Mouse (Mus musculus) frontal cortex, postnatal 10 days (tissue): ENCODE measurements at regions not wholly inside any gene's neighbourhood (a gene's known extent, or its start where the extent isn't known, plus 50 kb on each side); places are given as distances from the start of the nearest gene placed in this dataset.
"Not testable (repeated sequence)": the region's sequence is repeated elsewhere in the genome, so short reads cannot be mapped to it uniquely, and the experiment has no call there.

Experiments
- DNase-seq, 2 experiments: peaks; one replicate each; pipeline ENCODE4 v3.0.0; 2022; ENCODE audit warnings: low spot score in 2 of 2, mixed read lengths in 1 of 2

GRCm38 (mm10) chr1:83835965-83836364 lies 428.0 kb upstream of the Sphkap start:
- DNase-seq, result no peak

- DNase-seq, result no peak
These were observed 424.9 kb upstream of the Sphkap start for GRCm38 (mm10) chr1:83832946-83833345.

- DNase-seq, result no peak
These were observed 424.0 kb upstream of the Sphkap start for GRCm38 (mm10) chr1:83831900-83832535.

- DNase-seq, result no peak
These were observed 422.1 kb upstream of the Sphkap start for GRCm38 (mm10) chr1:83830025-83830645.

GRCm38 (mm10) chr1:83811162-83811561 lies 403.2 kb upstream of the Sphkap start:
- DNase-seq, result not testable (repeated sequence)

GRCm38 (mm10) chr1:83808432-83808831 lies 400.4 kb upstream of the Sphkap start:
- DNase-seq, result no peak

GRCm38 (mm10) chr1:83803345-83804041 lies 395.5 kb upstream of the Sphkap start:
- DNase-seq, result no peak

- no peak for DNase-seq
These were observed 393.8 kb upstream of the Sphkap start for GRCm38 (mm10) chr1:83801759-83802158.

GRCm38 (mm10) chr1:83796961-83797891 lies 389.2 kb upstream of the Sphkap start:
- DNase-seq, result no peak

- DNase-seq, result no peak
These were observed 369.2 kb upstream of the Sphkap start for GRCm38 (mm10) chr1:83777151-83777550.

GRCm38 (mm10) chr1:83771160-83771559 lies 363.2 kb upstream of the Sphkap start:
- no peak for DNase-seq

GRCm38 (mm10) chr1:83761499-83761898 lies 353.5 kb upstream of the Sphkap start:
- DNase-seq, result no peak

GRCm38 (mm10) chr1:83756866-83757265 lies 348.9 kb upstream of the Sphkap start:
- no peak for DNase-seq

- no peak for DNase-seq
These were observed 347.3 kb upstream of the Sphkap start for GRCm38 (mm10) chr1:83755336-83755735.

- no peak for DNase-seq
These were observed 345.0 kb upstream of the Sphkap start for GRCm38 (mm10) chr1:83752976-83753375.

GRCm38 (mm10) chr1:83748974-83749373 lies 341.0 kb upstream of the Sphkap start:
- no peak for DNase-seq

- no peak for DNase-seq
These were observed 340.1 kb upstream of the Sphkap start for GRCm38 (mm10) chr1:83748061-83748460.

GRCm38 (mm10) chr1:83747412-83747811 lies 339.4 kb upstream of the Sphkap start:
- DNase-seq, result no peak

- DNase-seq, result peak in 1 of 2 experiments; percentile 38
These were observed 338.0 kb upstream of the Sphkap start for GRCm38 (mm10) chr1:83746036-83746435.

GRCm38 (mm10) chr1:83736428-83737117 lies 328.6 kb upstream of the Sphkap start:
- DNase-seq, result peak in 1 of 2 experiments; percentile 18

GRCm38 (mm10) chr1:83731682-83732081 lies 323.7 kb upstream of the Sphkap start:
- DNase-seq, result no peak
